Mouse (Mus musculus) MEL (cell line): ENCODE measurements around the gene Met. TPM values are rescaled to one million over a fixed set of nuclear protein-coding genes. Genes with fewer than 3 reads are reported as not detected.

Experiments used
- DNase-seq: peaks from one replicate; pipeline ENCODE4 v3.0.0; 2011; ENCODE audit warnings: low read depth, low spot score
- H3K27ac ChIP-seq: 2 replicates; pipeline ENCODE4 v1.5.1; 2012; ENCODE audit warnings: low read depth, mild to moderate bottlenecking, control low read depth, low read length, moderate library complexity; ENCODE audit not compliant: control insufficient read depth
- H3K27me3 ChIP-seq, 2 experiments: fragments of 150-350 bp in 1 of 2; sonication (generic) in 1 of 2; 2 replicates each; pipeline ENCODE4 v1.6.1; 2012; ENCODE audit warnings: low read length in 2 of 2, mild to moderate bottlenecking in 2 of 2, improper control_type of control experiment in 1 of 2, moderate library complexity in 1 of 2; ENCODE audit not compliant: insufficient read depth in 2 of 2, control insufficient read depth in 1 of 2
- H3K36me3 ChIP-seq, 2 experiments: 2 replicates each; pipeline ENCODE4 v1.6.1; 2012 to 2014; ENCODE audit warnings: low read length in 2 of 2, improper control_type of control experiment in 1 of 2, inconsistent platforms in 1 of 2, mild to moderate bottlenecking in 1 of 2; ENCODE audit not compliant: insufficient read depth in 2 of 2, control insufficient read depth in 1 of 2
- H3K4me1 ChIP-seq, 2 experiments: fragments of 150-350 bp in 1 of 2; sonication (generic) in 1 of 2; 2 replicates each; pipeline ENCODE4 v1.6.1; 2012; ENCODE audit warnings: low read length in 2 of 2, improper control_type of control experiment in 1 of 2, mild to moderate bottlenecking in 1 of 2; ENCODE audit not compliant: insufficient read depth in 2 of 2, control insufficient read depth in 1 of 2
- H3K4me3 ChIP-seq, 2 experiments: fragments of 150-350 bp in 1 of 2; sonication (generic) in 1 of 2; 2 replicates each; pipeline ENCODE4 v1.5.1; 2012; ENCODE audit warnings: low read depth in 2 of 2, low read length in 2 of 2, mild to moderate bottlenecking in 2 of 2, moderate library complexity in 2 of 2, control low read depth in 1 of 2, improper control_type of control experiment in 1 of 2; ENCODE audit not compliant: control insufficient read depth in 1 of 2, insufficient read depth in 1 of 2
- H3K79me2 ChIP-seq: 2 replicates; pipeline ENCODE4 v1.6.1; 2012; ENCODE audit warnings: mild to moderate bottlenecking, low read length, moderate library complexity; ENCODE audit not compliant: control insufficient read depth, poor library complexity, insufficient read depth
- H3K9ac ChIP-seq: 2 replicates; pipeline ENCODE4 v1.6.1; 2012; ENCODE audit warnings: low read depth, mild to moderate bottlenecking, control low read depth, low read length, moderate library complexity; ENCODE audit not compliant: control insufficient read depth, poor library complexity, severe bottlenecking
- H3K9me3 ChIP-seq: fragments of 150-350 bp; sonication (generic); replicated peaks from 2 replicates; pipeline ENCODE4 v1.6.1; 2012; ENCODE audit warnings: mild to moderate bottlenecking, low read length, improper control_type of control experiment, moderate library complexity; ENCODE audit not compliant: insufficient read depth
- CHD1 ChIP-seq: IDR thresholded peaks from 2 replicates; pipeline ENCODE4 v1.6.1; 2012; ENCODE audit warnings: low read depth, mild to moderate bottlenecking, inconsistent platforms, low read length, improper control_type of control experiment
- CTCF ChIP-seq, 3 experiments: IDR thresholded peaks in 2 of 3; conservative IDR thresholded peaks in 1 of 3; 2 replicates each; pipeline ENCODE4 v1.5.1; 2011 to 2012; ENCODE audit warnings: low read length in 3 of 3, low read depth in 2 of 3, mild to moderate bottlenecking in 2 of 3, improper control_type of control experiment in 1 of 3, inconsistent platforms in 1 of 3, mixed read lengths in 1 of 3, moderate library complexity in 1 of 3; ENCODE audit not compliant: control insufficient read depth in 1 of 3, insufficient read depth in 1 of 3, poor library complexity in 1 of 3, severe bottlenecking in 1 of 3
- EP300 ChIP-seq, 2 experiments: IDR thresholded peaks; 2 replicates each; pipeline ENCODE4 v1.6.1; 2011; ENCODE audit warnings: improper control_type of control experiment in 2 of 2, low read length in 2 of 2, low read depth in 1 of 2, mild to moderate bottlenecking in 1 of 2
- MAZ ChIP-seq: IDR thresholded peaks from 2 replicates; pipeline ENCODE4 v1.6.1; 2012; ENCODE audit warnings: low read depth, mild to moderate bottlenecking, inconsistent platforms, low read length, improper control_type of control experiment
- MYB ChIP-seq: IDR thresholded peaks from 2 replicates; pipeline ENCODE4 v1.6.1; 2011; ENCODE audit warnings: mild to moderate bottlenecking, low read depth, low read length, improper control_type of control experiment
- NELFE ChIP-seq: IDR thresholded peaks from 2 replicates; pipeline ENCODE4 v1.6.1; 2011; ENCODE audit warnings: low read depth, low read length, improper control_type of control experiment
- POLR2AphosphoS2 ChIP-seq: IDR thresholded peaks from 2 replicates; pipeline ENCODE4 v1.6.1; 2011; ENCODE audit warnings: low read length, improper control_type of control experiment
- POLR2AphosphoS5 ChIP-seq: IDR thresholded peaks from 2 replicates; pipeline ENCODE4 v1.6.1; 2012; ENCODE audit warnings: low read depth, borderline replicate concordance, mild to moderate bottlenecking, inconsistent platforms, low read length, moderate library complexity, mixed read lengths
- RAD21 ChIP-seq: IDR thresholded peaks from 2 replicates; pipeline ENCODE4 v1.6.1; 2011; ENCODE audit warnings: mild to moderate bottlenecking, low read depth, low read length, improper control_type of control experiment
- RCOR1 ChIP-seq: IDR thresholded peaks from 2 replicates; pipeline ENCODE4 v1.6.1; 2012; ENCODE audit warnings: low read depth, mild to moderate bottlenecking, inconsistent platforms, low read length, improper control_type of control experiment
- TAL1 ChIP-seq: IDR thresholded peaks from 2 replicates; pipeline ENCODE4 v1.6.1; 2012; ENCODE audit warnings: mild to moderate bottlenecking, inconsistent platforms, low read length, moderate library complexity, mixed read lengths
- TCF12 ChIP-seq: IDR thresholded peaks from 2 replicates; pipeline ENCODE4 v1.6.1; 2014; ENCODE audit warnings: low read depth, mild to moderate bottlenecking, inconsistent platforms, low read length, improper control_type of control experiment, moderate library complexity
- USF2 ChIP-seq, 2 experiments: IDR thresholded peaks; 2 replicates each; pipeline ENCODE4 v1.6.1; 2011 to 2012; ENCODE audit warnings: improper control_type of control experiment in 2 of 2, low read length in 2 of 2, borderline replicate concordance in 1 of 2, inconsistent platforms in 1 of 2, low read depth in 1 of 2, mild to moderate bottlenecking in 1 of 2; ENCODE audit not compliant: insufficient read depth in 1 of 2
- ZMIZ1 ChIP-seq: IDR thresholded peaks from 2 replicates; pipeline ENCODE4 v1.6.1; 2012; ENCODE audit warnings: low read depth, mild to moderate bottlenecking, inconsistent platforms, low read length, improper control_type of control experiment, moderate library complexity
- ZNF384 ChIP-seq: IDR thresholded peaks from 2 replicates; pipeline ENCODE4 v1.6.1; 2012; ENCODE audit warnings: low read depth, mild to moderate bottlenecking, inconsistent platforms, low read length, improper control_type of control experiment
- polyA plus RNA-seq, 2 experiments: library from polyadenylated mRNA; stranded (reverse) in 1 of 2; unstranded in 1 of 2; fragments of >175 nt in 1 of 2; fragments of >200 nt in 1 of 2; gene quantifications; 2 replicates each; pipeline versions ENCODE4 v1.2.1 to v1.2.4; 2012; ENCODE audit warnings: low replicate concordance in 2 of 2, low read depth in 1 of 2; ENCODE audit not compliant: insufficient read length in 2 of 2, insufficient read depth in 1 of 2, missing spikeins in 1 of 2
- total RNA-seq: library from RNA; depleted of rRNA; stranded (reverse); fragments of 300-350 nt; gene quantifications from 2 replicates; pipeline ENCODE4 v1.2.3, GENCODE M21; 2012; rRNA removed

The Met gene
- total RNA-seq (not detected in 2 replicates), polyA plus RNA-seq (not detected)

- Histone ChIP-seq H3K27ac (no peak within 1 kb of the TSS), H3K36me3 (no peaks in the 10 kb centered on the region), H3K79me2 (no peaks in the 10 kb centered on the region), H3K9ac (no peak within 1 kb of the TSS), H3K27me3 (peaks cover 0 to 2% of the 10 kb centered on the region in 2 experiments; a peak in 1 of 4 replicates), H3K9me3 (no peaks in the 10 kb centered on the region), H3K4me3 (no peak within 1 kb of the TSS), H3K4me1 (no peaks in the 10 kb centered on the region)
- DNase-seq: no peak
- TF ChIP-seq POLR2AphosphoS2: no peak
- TF ChIP-seq USF2 (IDR thresholded peaks at IDR 0.05; ENCODE audit: borderline replicate concordance in 1 of 2, insufficient read depth in 1 of 2, low read depth in 1 of 2, low read length in 2 of 2): no peak
- TF ChIP-seq CHD1: no peak
- no peak for TF ChIP-seq NELFE
- no peak for TF ChIP-seq ZMIZ1
- no peak for TF ChIP-seq POLR2AphosphoS5
- TF ChIP-seq MYB: no peak
- no peak for TF ChIP-seq CTCF (IDR thresholded peaks at IDR 0.05 in 2 of 3, conservative IDR thresholded peaks at IDR 0.05 in 1 of 3; ENCODE audit: control insufficient read depth in 1 of 3, insufficient read depth in 1 of 3, low read depth in 2 of 3, low read length in 3 of 3, poor library complexity in 1 of 3, severe bottlenecking in 1 of 3)
- no peak for TF ChIP-seq RCOR1
- TF ChIP-seq MAZ: no peak
- TF ChIP-seq EP300 (IDR thresholded peaks at IDR 0.05; ENCODE audit: low read depth in 1 of 2, low read length in 2 of 2): no peak
- no peak for TF ChIP-seq TAL1
Measured at GRCm38 (mm10) chr6:17463434-17464280, at the start of gene Met. Met (plus strand) TSS chr6:17463800.

- TF ChIP-seq TCF12: no peak
- TF ChIP-seq RAD21: no peak
- TF ChIP-seq ZNF384: no peak
- TF ChIP-seq TAL1: no peak
- peaks cover 0 to 3% of the 10 kb centered on the region in 2 experiments; a peak in 2 of 4 replicates for H3K27me3 ChIP-seq
- H3K27ac ChIP-seq: no peak overlapping the region
- H3K4me1 ChIP-seq: no peaks in the 10 kb centered on the region
- H3K79me2 ChIP-seq: no peaks in the 10 kb centered on the region
- H3K9me3 ChIP-seq: no peaks in the 10 kb centered on the region
- H3K9ac ChIP-seq: no peak overlapping the region
- no peak overlapping the region for H3K4me3 ChIP-seq
- no peaks in the 10 kb centered on the region for H3K36me3 ChIP-seq
- no peak for DNase-seq
Measured at GRCm38 (mm10) chr6:17418226-17418625, 45.4 kb upstream of the Met start.
